Mouse (Mus musculus) mouse trophoblast stem cell (cell line): ENCODE measurements around the gene Ttc7b.

Source experiments
- in situ Hi-C, 2 experiments: fragments of 300-500 bp; cut with MseI, MboI; formaldehyde crosslinking; loops; 2 replicates in 1 of 2; 3 replicates in 1 of 2; pipeline ENCODE4 v1.15.1; 2025

Gene Ttc7b

DNA sequence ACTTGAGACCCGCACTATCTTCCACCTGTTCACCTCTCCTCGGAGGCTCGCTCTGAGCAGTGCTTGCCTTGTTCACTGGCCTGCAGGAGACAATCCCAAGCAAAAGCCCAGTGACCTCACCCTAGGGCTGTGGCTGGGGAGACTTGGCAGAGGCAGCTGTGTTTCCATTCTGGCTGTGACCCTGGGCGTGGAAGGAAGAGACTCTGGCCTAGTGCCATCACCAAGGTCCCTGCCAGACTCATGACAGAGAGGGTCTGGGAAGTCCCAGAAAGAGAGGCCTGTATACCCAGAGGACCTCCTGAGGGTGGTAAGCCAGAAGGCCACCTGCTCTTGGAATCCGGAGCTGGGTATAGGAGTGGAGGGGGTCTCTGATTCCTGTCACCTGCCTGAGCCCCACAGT is 244.8 kb downstream of the Ttc7b start:
- in situ Hi-C loops = no loop called here

DNA sequence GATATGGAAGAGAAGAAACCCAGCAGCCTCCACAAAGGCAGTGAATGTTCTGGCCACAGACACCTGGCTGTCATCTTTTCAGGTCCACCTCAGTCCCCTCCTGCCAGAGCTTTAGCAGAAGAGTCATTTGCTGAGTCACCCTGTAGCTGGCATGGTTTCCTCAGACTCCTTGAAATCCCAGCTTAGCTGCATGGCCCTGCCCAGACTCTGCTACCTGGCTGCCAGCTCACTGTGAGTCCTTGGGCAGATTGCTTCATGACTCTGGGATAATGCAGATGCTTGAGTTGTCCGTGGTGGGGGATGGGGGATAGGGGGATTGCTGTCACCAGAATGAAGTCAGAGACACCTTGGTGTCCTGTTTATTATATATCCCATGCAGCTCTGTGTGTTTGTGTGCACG is 247.6 kb downstream of the Ttc7b start:
- in situ Hi-C loops = no loop called here

DNA sequence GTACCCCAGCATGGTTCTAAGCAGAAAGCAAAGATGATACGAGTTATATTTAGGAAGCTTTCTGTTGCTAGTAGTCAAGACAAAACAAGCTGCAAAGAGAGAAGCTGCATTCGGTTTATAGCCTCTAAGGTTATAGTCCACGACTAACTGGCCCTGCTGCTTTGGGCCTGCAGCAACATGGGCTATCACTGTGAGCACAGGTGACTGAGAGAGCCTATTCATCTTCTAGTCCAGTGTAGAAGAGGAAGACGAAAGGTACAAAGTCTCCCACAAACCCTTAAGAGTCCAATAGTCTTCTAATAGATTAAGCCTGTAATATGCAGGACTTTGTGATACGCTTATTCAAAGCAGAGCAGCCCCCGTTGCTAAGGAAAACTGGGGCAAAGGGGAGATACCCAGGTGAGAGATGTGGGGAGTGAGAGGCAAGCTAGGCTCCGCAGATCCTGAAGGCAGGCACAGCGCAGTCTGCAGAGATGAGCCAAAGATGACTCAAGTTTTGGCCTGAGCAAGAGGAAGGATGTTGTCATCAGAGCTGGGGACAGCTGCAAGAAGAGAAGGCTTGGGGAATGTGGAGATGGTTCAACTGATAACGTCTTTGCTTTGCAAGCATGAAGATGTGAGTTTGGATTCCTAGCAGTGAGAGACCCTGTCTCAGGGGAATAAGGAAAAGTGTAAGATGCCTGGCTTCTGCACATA is 250.5 kb downstream of the Ttc7b start:
- in situ Hi-C loops = no loop called here

GRCm38 (mm10) chr12:100268011-100268410 is 252.6 kb downstream of the Ttc7b start:
- in situ Hi-C loops = no loop called here

DNA sequence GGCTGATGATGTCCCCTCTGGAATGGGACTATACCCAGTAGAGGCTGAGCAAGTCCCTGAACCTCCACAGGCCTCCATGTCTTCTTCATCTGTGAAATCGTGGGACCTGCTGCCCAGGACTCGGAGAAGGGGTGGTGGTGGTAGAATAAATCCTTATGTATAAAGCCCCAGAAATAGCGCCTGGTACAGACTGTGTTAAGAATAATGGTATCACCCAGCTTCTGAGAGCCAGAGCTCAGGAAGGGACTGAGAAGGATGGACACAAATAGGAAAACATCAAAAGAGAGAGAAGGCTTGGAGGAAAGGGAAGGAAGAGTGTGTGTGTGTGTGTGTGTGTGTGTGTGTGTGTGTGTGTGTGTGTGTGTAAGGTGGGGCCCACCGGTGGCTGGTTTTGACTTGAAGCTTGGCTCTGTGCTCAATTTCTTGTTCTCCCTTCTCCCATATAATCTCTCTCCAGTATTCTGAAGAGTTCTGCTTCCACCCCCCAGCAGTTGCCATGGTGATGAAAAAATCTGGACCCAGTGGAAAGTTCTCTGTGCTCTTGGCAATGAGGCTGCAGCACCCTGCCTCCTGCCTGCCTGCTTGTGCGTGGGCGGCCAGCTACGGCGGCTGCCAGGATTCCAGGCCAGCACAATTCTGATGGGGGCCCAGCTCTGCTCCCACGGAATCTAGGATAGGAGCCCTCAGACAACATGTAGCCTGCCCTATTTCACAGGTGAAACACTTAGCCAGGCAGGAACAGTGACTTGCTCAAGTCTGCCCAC is 254.9 kb downstream of the Ttc7b start:
- in situ Hi-C loops = no loop called here

DNA sequence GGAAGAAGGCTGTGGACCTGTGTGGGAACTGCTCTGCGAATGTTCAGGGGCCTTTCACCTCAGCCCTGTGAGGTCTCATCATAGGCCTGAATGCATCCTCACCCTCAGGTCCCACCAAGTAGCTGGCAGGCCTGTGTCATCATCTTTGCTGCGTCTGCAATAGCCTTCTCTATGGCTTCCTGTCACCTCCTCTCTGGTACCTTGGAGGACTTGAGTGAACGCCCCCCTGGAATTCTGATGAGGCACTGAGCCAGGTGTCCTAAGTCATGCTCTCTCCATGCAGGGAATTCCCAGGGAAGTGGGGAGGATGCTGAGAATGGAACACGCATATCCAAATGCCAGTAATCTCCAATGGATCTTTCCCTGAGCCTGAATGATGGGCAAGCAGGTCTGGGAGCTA is 255.7 kb downstream of the Ttc7b start:
- in situ Hi-C loops = no loop called here

- in situ Hi-C loops = no loop called here
Observed at GRCm38 (mm10) chr12:100262846-100263245, 257.8 kb downstream of the Ttc7b start.

- in situ Hi-C loops = no loop called here
Observed at GRCm38 (mm10) chr12:100261761-100262160, 258.9 kb downstream of the Ttc7b start.

DNA sequence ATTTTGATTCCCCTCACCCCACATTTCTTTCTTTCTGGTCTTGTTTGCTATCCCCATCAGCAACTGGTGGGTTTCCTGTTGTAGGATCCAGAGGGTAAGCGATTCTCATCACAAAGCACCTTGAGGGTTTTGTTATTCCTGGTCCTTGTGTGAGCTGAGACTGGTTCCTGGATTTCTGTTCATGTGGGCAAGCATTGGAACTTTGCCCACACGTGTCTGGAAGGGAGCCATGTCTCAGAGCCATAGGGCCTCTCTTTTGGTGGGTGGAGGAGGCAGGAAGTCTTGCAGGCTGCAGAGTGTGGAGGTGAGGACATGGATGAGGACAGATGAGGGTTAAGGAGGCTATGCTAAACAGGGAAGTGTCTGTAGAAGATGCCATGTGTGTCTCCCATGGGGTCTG is 260.5 kb downstream of the Ttc7b start:
- in situ Hi-C loops = no loop called here

GRCm38 (mm10) chr12:100257779-100258178 is 262.8 kb downstream of the Ttc7b start:
- in situ Hi-C loops = no loop called here

GRCm38 (mm10) chr12:100255441-100255949 is 265.1 kb downstream of the Ttc7b start:
- in situ Hi-C loops = no loop called here

- in situ Hi-C loops = no loop called here
Observed at GRCm38 (mm10) chr12:100254471-100254870, 266.2 kb downstream of the Ttc7b start.
